Mouse (Mus musculus) frontal cortex, postnatal 36 days (tissue): ENCODE results near the gene Scin.

Source experiments
- DNase-seq, 2 experiments: peaks; one replicate each; pipeline ENCODE4 v3.0.0; 2022; ENCODE audit warnings: low spot score in 2 of 2

The Scin gene

GRCm38 (mm10) chr12:40027444-40027843 lies 106.6 kb downstream of the Scin start:
- DNase-seq, result no peak

- DNase-seq, result no peak
Observed at GRCm38 (mm10) chr12:40023918-40024317, 110.1 kb downstream of the Scin start.

- no peak for DNase-seq
Observed at GRCm38 (mm10) chr12:40023014-40023642, 110.9 kb downstream of the Scin start.

GRCm38 (mm10) chr12:40022344-40022743 lies 111.7 kb downstream of the Scin start:
- no peak for DNase-seq

GRCm38 (mm10) chr12:40017955-40018505 lies 116.0 kb downstream of the Scin start:
- no peak for DNase-seq

GRCm38 (mm10) chr12:40016648-40017460 lies 117.2 kb downstream of the Scin start:
- peak; percentile 6 to 16 for DNase-seq

GRCm38 (mm10) chr12:40016068-40016467 lies 118.0 kb downstream of the Scin start:
- DNase-seq, result no peak

- no peak for DNase-seq
Observed at GRCm38 (mm10) chr12:40009866-40010265, 124.2 kb downstream of the Scin start.
